Mouse (Mus musculus) cerebellum, adult 2 months (tissue): ENCODE results near the gene Wdr45. TPM values are rescaled to one million over a fixed set of nuclear protein-coding genes. Genes with fewer than 3 reads are reported as not detected.
A peak's percentile ranks its signal among the peaks of the same experiment; 100 is the strongest.
"Not testable (repeated sequence)": the region's sequence is repeated elsewhere in the genome, so short reads cannot be mapped to it uniquely, and the experiment has no call there.

ENCODE experiments used
- DNase-seq, 2 experiments: peaks; one replicate each; pipeline ENCODE4 v3.0.0; 2021
- H3K27ac ChIP-seq: fragments of 200-500 bp; 2 replicates; pipeline ENCODE4 v1.5.1; 2012; ENCODE audit warnings: low read length, control low read depth, inconsistent platforms; ENCODE audit not compliant: insufficient read depth
- H3K27me3 ChIP-seq: fragments of 200-500 bp; 2 replicates; pipeline ENCODE4 v1.6.1; 2012; ENCODE audit warnings: inconsistent platforms, mild to moderate bottlenecking, low read length, moderate library complexity; ENCODE audit not compliant: control insufficient read depth, insufficient read depth
- H3K4me1 ChIP-seq: fragments of 200-500 bp; 2 replicates; pipeline ENCODE4 v1.6.1; 2011; ENCODE audit warnings: low read length; ENCODE audit not compliant: control insufficient read depth, insufficient read depth
- H3K4me3 ChIP-seq: fragments of 200-500 bp; replicated peaks from 2 replicates; pipeline ENCODE3; 2011; ENCODE audit warnings: mild to moderate bottlenecking, low read depth, low read length, control low read depth; ENCODE audit not compliant: insufficient read depth
- CTCF ChIP-seq: fragments of 200-500 bp; IDR thresholded peaks from 2 replicates; pipeline ENCODE4 v1.5.1; 2011; ENCODE audit warnings: low read depth, mild to moderate bottlenecking, control low read depth, low read length, moderate library complexity, borderline replicate concordance; ENCODE audit not compliant: insufficient read depth
- POLR2A ChIP-seq: fragments of 200-500 bp; IDR thresholded peaks from 2 replicates; pipeline ENCODE4 v1.6.1; 2011; ENCODE audit warnings: low read length, control low read depth, borderline replicate concordance; ENCODE audit not compliant: insufficient read depth
- WGBS: fragments of 180-500 bp; shearing (Covaris S2); methylation state at CpG from one replicate; pipeline ENCODE4 v1.1.7; 2018; 5-methylcytosine and 5-hydroxymethylcytosine counted together
- polyA plus RNA-seq: library from polyadenylated mRNA; depleted of rRNA; stranded (reverse); fragments of >200 nt; gene quantifications from 2 replicates; pipeline ENCODE4 v1.2.3, GENCODE M21; 2012

Gene Wdr45
- polyA plus RNA-seq, 1 experiment = 81.8 TPM

DNA sequence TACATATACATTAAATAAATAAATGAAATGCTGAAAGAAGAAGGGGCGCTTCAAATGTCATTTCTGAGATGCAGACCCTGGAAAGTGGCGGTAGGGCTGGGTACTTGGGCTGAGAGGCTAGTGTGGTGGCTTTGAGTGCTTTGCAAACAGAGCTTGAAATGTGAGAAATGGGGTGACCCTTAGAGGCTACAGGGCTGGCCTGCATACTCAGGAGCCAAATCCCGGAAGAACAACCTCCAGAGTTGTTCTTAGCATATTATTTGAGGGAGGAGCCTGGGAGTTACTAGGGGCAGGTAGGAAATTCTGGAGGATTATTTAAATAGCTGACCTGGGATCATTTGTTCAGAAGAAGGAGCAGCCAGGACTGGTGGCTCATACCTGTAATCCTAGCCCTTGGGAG, 23.6 kb upstream of the Wdr45 start:
- Histone ChIP-seq H3K27ac (no peak overlapping the region), H3K4me3 (no peak overlapping the region), H3K27me3 (no peaks in the 10 kb centered on the region), H3K4me1 (peaks cover 5% of the 10 kb centered on the region)
- TF ChIP-seq POLR2A (no peak), CTCF (no peak)
- 79% methylated on average over 3 of the region's 3 CpGs for WGBS
- no peak for DNase-seq

DNA sequence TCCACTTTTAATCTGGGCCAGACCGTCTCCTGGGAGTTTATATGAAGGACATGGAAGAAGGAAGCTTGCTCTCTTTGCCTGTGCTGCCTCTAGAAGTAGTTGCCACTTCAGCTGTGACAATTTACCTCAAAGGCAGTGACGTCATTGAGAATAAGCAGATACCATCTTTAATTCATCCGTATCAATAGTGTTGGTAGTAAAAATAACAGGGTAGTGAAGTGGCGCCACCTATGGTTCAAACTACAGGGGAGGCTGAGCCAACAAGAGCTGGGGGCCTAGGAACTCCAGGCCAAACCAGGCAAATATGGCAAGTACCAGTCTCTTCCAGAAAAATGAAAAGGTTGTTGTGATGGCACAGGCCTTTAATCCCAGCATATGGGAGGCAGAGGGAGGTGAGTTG, 21.3 kb upstream of the Wdr45 start:
- peak in 1 of 2 experiments; percentile 25 for DNase-seq
- no peak overlapping the region for H3K27ac ChIP-seq
- no peak overlapping the region for H3K4me3 ChIP-seq
- 29% methylated on average over 4 of the region's 4 CpGs for WGBS
- TF ChIP-seq POLR2A (no peak), CTCF (peak; percentile 45; the same call in 1 of the 2 replicates)
- peaks cover 5% of the 10 kb centered on the region for H3K4me1 ChIP-seq
- no peaks in the 10 kb centered on the region for H3K27me3 ChIP-seq

DNA sequence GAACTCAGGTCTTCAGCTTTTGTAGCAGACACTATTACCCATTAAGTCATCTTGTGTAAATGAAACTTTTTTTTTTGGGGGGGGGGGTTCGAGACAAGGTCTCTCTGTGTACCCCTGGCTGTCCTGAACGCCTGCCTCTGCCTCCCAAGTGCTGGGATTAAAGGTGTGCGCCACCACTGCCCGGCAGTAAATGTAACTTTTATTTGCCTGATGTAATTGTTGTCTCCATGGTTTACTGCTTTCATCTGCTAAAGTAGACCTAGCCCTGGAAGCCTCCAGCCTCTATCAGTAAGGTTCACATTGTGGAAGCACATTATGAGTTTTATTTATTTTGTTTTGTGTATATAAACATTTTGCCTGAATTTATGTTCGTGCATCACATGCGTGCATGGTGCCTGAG, 17.6 kb upstream of the Wdr45 start:
- 0 out of 2 replicates have a peak, but pooled peaks cover 3% of the 10 kb centered on the region for H3K4me1 ChIP-seq
- no peaks in the 10 kb centered on the region for H3K27me3 ChIP-seq
- peak overlapping the region; percentile 32 for H3K4me3 ChIP-seq
- no peak overlapping the region for H3K27ac ChIP-seq
- TF ChIP-seq CTCF (no peak), POLR2A (no peak)
- DNase-seq = no peak
- 34% methylated on average over 6 of the region's 6 CpGs for WGBS

DNA sequence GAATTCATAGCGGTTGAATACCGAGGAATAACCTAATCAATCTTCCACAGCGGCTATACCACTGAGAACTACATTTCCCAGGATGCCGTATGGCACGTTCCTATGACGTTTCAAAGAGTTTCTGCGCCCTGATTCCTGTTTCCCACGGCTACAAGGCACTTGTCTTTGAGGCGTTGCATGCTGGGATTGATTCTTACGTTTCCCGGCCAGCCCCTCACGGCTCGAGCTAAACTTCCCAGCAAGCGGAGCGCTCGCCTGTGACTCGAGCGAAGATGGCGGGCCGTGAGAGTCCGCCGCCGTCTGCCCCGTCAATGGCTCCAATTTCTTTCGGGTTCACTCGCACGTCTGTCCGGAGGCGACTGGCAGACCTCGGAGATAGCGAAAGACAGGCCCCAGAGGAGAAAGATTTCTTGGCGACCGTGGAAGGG, 17.2 kb upstream of the Wdr45 start, which contains the start of gene Gpkow:
Gene Gpkow (plus strand): TSS at position 178 of the 428 bp plus-strand sequence.
- peak; percentile 82 to 90 for DNase-seq
- Histone ChIP-seq H3K4me3 (peak within 1 kb of the TSS; percentile 88), H3K27me3 (no peaks in the 10 kb centered on the region), H3K4me1 (0 out of 2 replicates have a peak, but pooled peaks cover 3% of the 10 kb centered on the region), H3K27ac (no peak within 1 kb of the TSS)
- TF ChIP-seq POLR2A = peak; percentile 67; the same call in 1 of the 2 replicates
- TF ChIP-seq CTCF = no peak
- WGBS = 3% methylated on average over 33 of the region's 33 CpGs

DNA sequence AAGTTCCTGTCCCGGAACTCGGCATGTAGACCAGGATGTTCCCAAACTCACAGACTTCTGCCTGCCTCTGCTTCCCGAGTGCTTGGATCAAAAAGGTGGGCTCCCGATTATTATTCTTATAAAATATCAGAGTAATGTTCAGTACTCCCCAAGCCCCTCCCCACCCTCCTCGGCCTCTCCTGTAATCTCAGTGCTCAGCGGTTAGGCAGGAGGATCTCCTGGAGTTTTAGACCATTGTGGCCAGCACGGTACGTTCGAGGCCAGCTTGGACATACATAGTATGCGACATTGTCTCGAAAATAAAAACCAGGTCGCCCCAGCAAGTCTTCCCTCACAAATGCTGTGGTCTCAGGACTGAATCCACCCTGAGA, 384 bp upstream of the Wdr45 start:
- H3K27ac ChIP-seq, DNase-seq, H3K27me3 ChIP-seq, H3K4me1 ChIP-seq: not testable (repeated sequence)
- WGBS = 14% methylated on average over 5 of the region's 12 CpGs
- peak overlapping the region; percentile 67 for H3K4me3 ChIP-seq

DNA sequence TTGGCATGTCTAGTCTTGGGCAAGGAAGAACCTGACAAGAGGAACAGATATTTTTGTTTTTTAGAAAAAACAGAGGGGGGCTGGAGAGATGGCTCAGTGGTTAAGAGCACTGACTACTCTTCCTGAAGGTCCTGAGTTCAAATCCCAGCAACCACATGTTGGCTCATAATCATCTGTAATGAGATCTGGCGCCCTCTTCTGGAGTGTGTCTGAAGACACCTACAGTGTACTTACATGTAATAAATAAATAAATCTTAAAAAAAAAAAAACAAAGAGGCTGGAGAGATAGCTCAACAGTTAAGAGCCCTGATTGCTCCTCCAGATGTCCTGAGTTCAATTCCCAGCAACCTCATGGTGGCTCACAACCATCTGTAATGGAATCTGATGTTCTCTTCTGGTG, 1.9 kb downstream of the Wdr45 start:
- H3K4me1 ChIP-seq, H3K4me3 ChIP-seq, H3K27ac ChIP-seq, H3K27me3 ChIP-seq, DNase-seq: not testable (repeated sequence)
- 35% methylated on average over 1 of the region's 1 CpGs for WGBS

DNA sequence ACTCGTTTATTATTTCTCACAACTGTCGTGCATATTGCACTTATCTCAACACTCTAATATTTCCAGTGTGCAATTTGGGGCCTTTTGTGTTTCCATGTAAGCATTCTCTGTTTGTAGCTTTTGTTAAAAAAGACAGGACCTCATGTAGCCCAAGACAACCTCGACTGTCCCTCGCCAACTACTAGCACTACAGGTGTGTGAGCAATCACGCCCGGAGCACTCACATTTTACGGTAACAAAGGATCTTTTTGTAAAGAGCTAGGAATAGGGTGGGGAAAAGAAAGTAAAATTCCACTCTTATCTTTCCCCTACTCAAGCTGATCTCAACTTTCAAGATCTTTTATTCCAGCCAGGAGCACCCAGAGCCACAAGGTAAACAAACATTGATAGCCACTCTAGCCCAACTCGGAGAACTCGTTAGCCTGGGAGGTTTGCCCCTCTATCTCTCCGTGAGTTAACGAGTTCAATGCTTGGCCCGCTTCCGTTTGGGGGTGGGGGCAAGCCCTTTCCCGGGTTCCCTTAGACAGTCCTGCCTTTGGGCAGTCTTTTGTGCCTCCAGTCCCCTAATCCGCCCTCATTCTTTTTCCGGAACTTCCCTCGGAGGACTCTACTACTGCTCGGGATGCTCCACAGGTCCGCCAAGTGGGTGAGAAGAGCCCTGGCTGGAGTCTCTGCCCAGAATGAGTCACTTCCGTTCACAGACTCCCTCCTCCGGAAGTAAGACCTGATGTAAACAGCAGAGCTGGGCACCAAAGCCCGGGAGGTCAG, 7.6 kb downstream of the Wdr45 start, which contains the start of gene Gm45208:
Gene Gm45208 (plus strand): TSS at position 732 of the 768 bp plus-strand sequence.
- 13% methylated on average over 22 of the region's 22 CpGs for WGBS
- TF ChIP-seq POLR2A (peak; percentile 61; the same call in 1 of the 2 replicates), CTCF (no peak)
- peak; percentile 79 to 83 for DNase-seq

DNA sequence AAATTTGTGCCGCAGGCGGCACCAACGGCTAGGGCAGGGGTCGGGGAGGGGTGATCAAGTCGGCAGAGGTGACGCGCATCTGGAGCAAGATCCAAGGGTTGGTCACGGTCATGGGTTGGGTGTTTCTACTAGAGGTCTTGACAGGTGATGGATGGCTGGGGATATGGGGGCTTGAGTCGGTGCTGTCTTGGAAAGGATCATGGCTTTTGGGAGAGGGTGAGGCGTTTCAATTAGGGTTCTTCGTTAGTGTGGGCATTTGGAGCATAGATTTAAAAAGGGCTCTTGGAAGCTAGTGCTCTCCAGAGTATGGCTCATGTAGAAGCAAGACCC, 8.1 kb downstream of the Wdr45 start:
- Histone ChIP-seq H3K27me3 (no peaks in the 10 kb centered on the region), H3K4me3 (peak overlapping the region; percentile 100), H3K27ac (peak overlapping the region; percentile 99), H3K4me1 (no peaks in the 10 kb centered on the region)
- no peak for DNase-seq
- no peak for TF ChIP-seq CTCF
- TF ChIP-seq POLR2A = no peak
- WGBS = 13% methylated on average over 11 of the region's 11 CpGs

More for the DNA sequence above, 7.6 kb downstream of the Wdr45 start, which contains the start of gene Gm45208:
- Histone ChIP-seq H3K27ac (peak within 1 kb of the TSS; percentile 99), H3K4me3 (peak within 1 kb of the TSS; percentile 100), H3K4me1 (no peaks in the 10 kb centered on the region), H3K27me3 (no peaks in the 10 kb centered on the region)
